Mouse (Mus musculus) small intestine, adult 2 months (tissue): Measurements from ENCODE around the gene Gm21983.

Experiments
- CTCF ChIP-seq: fragments of 200-500 bp; IDR thresholded peaks from 2 replicates; pipeline ENCODE4 v1.5.1; 2012; ENCODE audit warnings: low read depth, mild to moderate bottlenecking, control low read depth, inconsistent platforms, low read length, moderate library complexity, mixed read lengths; ENCODE audit not compliant: insufficient replicate concordance, insufficient read length; ENCODE audit errors: extremely low read depth
- POLR2A ChIP-seq: fragments of 200-500 bp; IDR thresholded peaks from 2 replicates; pipeline ENCODE4 v1.6.1; 2012; ENCODE audit warnings: low read depth, mild to moderate bottlenecking, control low read depth, inconsistent platforms, low read length, moderate library complexity

DNA sequence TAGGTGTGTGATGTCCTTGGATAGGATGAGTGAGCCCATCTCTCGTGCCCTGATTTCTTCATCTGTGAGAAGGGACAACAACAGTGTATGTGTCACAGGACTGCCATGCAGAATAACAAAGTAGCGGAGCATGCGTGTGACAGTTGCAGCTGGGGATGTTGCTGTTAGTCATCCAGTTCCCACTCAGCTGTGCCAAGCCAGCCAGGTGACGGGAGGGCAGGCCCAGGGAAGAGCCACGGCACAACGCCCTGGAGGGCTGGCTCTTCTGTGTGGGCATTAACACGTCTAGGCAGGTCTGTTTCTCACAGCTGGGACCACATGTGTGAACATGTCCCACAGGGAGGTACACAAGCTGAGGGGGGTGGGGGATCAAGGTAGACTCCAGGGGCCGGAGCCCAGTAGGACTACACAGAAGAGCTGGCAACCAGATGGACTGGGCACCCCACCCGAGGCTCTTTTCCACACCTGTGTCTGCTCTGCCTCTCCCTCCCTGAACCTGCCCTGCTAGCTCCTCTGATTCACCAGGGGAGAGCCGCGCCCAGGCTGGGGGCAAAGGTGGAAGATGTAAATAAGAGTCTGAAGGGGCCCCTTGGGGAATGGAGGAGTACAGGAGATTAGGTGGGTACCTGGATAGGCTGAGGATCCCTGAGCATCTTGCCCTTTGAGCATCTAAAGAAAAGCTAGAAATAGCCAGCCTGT, 44.1 kb upstream of the Gm21983 start:
- TF ChIP-seq CTCF (no peak), POLR2A (no peak)
